Mouse (Mus musculus): ENCODE data around the gene Cyp2j9.

- TF ChIP-seq CTCF (IDR thresholded peaks at IDR 0.05; ENCODE audit: low read depth), result no peak
- TF ChIP-seq EP300 (optimal IDR thresholded peaks at IDR 0.05), result no peak
Observed at GRCm38 (mm10) chr4:96545976-96546375, 45.4 kb downstream of the Cyp2j9 start.
